Mouse (Mus musculus) yolk sac, embryonic 10.5 days (tissue): ENCODE measurements around the gene Pip5kl1.

ENCODE experiments used
- DNase-seq: peaks from one replicate; pipeline ENCODE4 v3.0.0-alpha.2; 2017; ENCODE audit warnings: low spot score

Gene Pip5kl1

DNA sequence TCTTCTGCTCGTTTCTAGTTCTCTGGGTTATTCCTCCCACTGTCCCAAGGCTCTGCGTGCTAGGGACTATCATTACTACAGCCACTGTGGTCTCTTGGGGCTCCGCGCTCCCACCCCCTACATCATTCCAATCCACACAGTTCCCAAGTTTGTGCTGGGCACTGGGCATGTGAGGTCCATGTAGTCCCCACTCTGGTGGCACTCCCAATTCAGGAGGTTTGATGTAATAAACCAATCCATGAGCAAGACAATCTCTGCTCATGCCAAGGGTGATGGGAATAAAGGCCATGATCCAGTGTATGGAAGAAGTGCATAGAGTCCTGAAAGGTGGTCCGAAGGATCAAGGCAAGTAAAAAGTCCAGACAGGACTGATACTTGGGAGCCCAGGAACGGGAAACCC, at the start of gene Pip5kl1:
Gene Pip5kl1 (plus strand): TSS at position 301 of the 400 bp plus-strand sequence.
- DNase-seq: no peak

DNA sequence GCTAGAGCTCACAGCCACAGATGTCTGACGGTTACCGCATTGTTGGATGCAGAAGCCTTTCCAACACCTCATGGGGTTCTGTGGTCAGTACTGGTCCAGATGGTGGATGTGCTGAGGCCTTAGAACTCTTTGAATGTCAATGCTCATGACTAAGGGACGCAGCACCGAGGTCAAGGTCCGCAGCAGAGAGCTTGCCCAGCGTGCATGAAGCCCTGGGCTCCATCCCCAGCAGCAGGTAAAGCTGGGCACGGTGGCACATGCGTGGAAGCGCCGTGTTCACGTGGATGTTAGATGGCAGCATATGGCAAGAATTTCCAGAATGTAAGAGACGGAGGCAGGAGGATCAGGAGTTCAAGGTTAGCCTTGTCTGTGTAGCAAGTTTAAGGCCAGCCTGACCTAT, 48.8 kb upstream of the Pip5kl1 start:
- DNase-seq: no peak

DNA sequence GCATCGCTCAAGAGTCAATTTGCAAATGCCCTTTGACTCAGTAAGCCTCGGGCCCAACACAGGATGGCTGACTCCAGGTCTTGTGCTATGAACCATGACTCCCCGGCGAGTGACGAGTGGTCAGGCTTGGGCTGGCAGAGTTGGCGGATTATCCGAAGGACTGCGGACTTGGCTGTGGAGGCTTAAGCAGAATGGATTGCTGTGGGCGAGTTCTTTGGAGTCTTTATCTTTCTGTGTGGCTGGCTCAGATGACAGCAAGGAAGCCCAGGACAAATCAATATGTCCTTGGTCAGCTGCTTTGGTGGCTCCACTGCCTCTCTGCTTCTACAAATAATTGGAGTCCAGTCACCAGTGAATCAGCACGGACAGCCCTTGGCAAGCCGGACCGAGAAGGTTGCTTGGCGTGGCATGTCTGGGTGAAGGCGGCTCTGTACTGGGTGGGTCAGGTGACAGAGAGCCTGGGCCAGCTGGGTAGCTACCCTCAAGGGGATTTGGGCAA, 47.1 kb upstream of the Pip5kl1 start:
- DNase-seq: no peak

DNA sequence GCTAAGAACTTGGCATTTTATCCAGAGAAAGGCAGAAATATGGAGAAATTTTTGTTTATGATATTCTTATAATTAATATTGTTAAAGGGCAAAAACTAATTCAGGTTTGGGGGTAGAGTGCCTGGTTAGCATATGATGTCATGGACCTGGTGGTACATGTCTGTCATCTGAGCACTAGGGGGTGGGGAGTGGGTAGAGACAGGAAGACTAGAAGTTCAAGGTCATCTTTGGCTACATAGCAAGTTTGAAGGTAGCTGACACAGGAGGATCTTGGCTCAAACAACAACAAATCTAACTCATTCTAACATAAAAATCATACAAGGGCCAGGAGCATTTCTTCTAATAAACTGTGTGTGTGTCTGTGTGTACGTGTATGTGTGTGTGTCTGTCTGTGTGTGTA, 46.3 kb upstream of the Pip5kl1 start:
- no peak for DNase-seq

DNA sequence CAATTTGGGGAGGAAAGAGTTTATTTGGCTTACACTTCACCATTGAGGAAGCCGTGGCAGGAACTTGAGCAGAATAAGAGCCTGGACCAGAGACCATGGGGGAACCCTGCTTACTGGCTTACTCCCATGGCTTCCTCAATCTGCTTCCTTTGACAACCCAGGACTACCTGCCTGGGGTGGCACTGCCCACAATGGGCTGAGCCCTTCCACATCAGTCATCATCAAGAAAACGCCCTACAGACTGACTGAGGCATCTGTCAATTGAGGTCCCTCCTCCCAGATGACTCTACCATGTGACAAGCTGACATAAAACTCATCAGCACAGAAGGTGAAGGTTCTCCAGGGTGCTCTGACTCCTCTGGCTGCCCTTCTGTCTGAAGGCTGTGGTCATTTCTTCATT, 44.1 kb upstream of the Pip5kl1 start:
- DNase-seq: no peak

DNA sequence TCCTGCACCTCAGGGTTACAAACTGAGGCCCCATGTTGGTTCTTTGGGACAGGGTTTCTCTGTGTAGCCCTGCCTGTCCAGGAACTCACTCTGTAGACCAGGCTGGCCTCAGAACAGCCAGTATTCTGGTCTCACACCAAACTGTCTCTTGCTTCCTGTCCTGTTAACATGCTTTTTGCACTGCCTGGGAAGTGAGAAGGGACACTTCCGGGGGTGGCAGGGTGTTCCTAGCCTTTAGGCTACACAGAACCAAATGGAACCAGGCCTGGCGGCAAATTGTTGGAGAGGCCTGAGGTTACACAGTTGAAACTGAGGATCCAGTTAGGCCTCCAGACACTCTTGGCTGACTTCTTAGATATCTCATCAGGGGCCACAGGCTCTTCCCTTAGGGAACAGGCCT, 41.4 kb upstream of the Pip5kl1 start:
- no peak for DNase-seq

DNA sequence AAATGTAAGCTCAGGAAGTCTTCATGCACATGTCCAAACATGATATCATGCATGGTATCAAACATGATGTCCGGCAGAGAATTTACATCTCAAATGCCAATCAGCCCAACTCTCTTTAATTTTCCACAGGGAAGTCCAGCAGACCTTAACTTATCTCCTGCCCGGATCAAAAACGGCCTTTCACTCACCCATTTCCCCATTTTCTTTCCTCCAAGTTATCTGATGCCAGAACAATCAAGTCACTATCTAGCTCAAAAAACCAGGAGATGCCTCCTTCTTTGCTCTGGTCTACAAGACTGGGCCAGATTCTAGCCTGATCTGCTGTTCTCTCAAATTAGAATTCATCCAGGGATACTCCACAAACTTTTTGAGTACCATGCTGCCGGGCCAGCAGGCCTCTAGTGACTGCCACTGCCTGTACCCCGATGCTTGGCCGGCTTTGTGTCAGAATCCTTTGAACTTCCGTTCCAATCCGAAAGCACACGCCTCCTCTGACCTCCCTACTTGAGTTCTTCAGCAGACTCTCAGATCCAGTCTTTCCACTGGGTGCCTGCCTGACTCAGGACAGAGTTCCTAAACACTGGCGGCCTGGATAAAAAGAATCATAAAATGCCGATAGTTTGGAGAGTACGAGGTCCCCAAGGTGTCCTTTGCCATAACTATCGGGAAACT, 40.4 kb upstream of the Pip5kl1 start:
- DNase-seq: no peak

DNA sequence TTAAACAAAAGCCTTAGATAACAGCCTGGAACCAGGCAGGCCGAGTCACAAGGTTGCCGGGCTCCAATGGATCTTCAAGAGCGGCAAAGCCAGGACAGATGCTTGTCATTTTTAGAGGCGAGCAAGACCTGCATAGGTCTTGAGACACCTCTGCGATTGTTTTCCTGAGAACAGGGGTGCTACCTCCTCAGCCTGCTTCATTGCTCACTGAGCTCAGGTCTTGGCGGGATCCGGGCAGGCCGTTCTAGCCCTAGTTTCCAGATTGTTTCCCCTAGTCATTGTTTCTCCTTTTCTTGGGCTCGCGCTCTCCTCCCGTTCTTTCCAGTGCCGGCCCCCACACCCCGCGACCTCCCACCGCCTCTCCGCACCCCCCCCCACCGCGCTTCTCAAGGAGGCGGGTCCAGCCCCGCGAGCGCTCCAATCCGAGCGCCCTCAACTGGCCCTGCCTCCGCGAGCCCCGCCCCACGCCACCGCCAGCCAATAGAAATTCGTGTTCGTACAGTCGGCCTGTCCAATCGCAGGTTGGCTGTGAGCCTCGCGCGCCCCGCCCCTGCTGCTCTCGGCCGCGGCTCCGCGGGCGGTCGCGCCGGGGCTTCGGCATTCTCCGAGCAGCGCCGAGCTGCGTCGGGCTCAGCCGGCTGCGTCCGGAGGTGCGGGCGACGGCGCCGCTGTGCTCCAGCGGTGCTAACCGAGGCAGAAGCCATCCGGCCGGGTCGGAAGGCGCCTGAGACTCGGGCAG, 39.7 kb upstream of the Pip5kl1 start, which contains the start of gene Fam102a:
Gene Fam102a (plus strand): TSS at position 600 of the 739 bp plus-strand sequence.
- DNase-seq: peak; percentile 99

DNA sequence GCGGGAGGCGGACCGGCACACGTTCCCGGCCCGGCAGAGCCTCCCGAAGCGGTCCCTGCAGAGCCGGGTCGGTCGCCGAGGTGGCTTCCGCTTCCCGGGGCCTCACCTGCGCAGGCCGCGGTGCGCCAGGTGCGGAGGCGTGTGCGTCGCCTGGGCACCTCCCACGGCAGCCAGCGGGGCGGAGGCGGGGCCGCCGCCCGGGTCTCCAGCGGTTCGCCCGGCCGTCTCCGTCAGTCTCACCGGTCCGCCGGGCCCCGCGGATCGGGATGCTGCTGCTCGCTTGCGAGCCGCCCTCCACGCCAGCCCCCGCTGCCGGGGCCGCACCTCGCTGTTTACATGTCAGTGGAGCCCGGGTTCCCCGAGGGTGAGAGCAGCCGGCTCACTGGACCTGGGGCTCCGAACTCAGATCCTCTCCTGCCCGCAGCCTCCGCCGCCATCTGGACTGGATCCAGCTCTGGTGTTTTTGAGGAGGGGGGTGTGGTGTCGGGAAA, 39.1 kb upstream of the Pip5kl1 start:
- peak; percentile 84 for DNase-seq

DNA sequence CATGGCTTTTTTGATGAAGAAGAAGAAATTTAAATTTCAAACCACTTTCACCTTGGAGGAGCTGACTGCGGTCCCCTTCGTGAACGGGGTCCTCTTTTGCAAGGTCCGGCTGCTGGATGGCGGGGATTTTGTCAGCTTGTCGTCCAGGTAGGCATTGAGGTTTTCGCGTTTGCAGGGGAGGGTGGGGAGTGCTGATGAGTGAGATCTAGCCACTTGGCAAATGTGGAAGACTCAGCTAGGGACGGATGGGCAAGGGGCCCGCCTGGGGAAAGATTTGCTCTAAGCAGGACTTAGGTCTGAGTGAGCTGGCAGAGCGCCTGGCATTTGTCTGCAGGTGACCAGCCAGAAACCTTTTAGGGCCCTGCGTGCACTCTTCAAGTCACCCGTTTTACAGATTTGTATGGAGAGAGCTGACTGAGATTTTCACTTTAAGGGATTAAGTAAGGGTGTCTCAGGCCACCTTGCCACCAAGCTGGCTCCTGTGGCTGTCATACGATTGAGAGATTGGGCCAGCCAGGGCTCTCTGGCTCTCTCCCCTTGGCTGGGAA, 38.4 kb upstream of the Pip5kl1 start:
- no peak for DNase-seq

DNA sequence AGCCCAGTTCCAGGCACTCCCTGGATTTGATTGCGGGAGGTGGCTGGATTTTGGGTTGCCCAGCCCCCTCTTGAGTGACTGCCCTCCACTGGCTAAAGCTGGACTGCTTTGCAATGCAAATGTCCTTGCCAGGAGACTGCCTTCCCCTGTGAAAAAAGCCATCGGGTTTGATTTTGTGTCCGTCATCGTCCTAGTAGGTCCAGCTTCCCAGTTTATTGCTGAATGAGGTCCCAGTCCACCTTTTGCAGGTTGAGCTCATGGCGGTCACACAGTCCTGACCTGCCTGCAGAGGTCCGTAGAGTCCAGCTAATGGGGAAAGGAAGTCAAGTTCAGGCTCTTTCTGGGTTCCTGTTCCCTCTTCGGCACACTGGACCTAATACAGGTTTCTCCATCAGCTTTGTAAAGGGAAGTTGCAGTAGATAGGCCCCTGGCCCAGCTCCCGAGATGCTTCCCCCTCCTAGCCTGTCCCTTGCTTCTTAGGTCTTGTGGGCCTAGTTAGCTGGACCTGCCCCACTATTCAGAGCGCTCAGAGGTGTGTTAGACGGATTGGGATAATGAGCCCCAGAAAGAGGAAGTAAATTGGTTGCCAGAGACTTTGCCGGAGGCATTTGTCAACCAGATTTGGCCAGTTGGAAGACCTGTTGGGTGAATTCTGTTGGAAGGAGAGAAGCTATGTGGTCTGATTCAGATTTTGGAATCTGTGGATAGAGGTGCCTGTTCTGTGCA, 37.8 kb upstream of the Pip5kl1 start:
- peak; percentile 26 for DNase-seq

DNA sequence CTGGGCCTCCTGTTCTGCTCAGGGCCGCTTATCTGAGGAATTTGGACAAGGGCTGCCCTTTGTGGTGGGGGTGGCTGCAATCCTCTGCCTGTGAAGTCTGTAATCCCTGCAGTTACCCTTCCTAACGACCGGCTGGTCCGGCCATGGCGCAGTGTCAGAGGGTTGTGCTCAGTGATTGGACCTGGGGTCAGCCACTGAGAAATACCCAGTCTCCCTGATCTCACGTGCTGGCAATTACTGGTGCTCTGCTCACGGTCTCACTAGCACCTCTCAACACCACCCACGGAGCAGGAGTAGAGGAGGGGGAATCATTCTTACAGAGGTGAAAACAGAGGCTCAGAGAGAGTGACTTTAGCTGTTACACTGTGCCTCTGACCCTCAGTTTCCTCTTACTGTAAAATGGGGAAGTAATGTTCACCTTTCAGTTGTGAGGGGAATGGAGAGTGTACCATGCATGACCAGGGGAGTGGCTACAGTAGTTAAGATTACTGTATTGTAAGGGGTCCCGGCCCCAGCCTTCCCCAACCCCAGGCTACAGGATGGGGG, 37.2 kb upstream of the Pip5kl1 start:
- peak; percentile 57 for DNase-seq

DNA sequence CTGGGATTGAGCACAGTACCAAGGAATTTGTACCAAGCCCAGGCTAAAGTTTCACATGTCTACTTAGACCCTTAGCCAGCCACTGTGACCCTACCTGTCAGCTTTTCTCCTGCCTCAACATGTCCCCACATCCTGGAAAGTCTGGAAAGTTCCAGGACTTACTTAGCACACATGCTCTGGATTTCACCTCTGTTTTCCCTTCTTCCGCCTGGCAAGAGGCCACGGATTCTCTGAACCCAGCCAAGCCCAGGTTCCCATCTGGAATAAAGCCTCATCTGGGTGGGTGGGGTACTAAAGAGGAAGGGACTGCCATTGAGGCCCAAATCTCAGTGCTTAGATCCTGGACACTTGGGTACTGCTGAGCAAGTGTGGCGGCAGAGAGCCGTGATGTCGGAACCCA, 36.7 kb upstream of the Pip5kl1 start:
- no peak for DNase-seq

DNA sequence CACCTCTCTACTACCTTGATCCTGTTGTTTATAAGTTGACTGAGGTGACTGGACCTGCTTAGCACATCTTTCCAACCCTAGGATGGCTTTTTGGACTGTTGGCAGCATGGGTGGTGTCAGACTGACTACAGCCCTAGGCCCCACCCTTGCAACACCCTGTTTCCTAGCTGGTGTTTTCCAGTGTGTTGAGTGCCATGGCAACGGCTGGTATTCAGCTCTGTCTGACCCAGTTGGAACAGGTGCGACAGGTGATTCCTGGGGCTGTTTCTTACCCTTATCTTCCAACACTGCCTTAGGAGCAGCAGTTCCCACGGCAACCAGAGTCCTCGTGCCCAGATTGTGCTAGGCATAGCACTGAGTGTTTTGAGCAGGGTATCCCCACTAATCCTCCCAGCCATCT, 36.1 kb upstream of the Pip5kl1 start:
- DNase-seq: no peak

DNA sequence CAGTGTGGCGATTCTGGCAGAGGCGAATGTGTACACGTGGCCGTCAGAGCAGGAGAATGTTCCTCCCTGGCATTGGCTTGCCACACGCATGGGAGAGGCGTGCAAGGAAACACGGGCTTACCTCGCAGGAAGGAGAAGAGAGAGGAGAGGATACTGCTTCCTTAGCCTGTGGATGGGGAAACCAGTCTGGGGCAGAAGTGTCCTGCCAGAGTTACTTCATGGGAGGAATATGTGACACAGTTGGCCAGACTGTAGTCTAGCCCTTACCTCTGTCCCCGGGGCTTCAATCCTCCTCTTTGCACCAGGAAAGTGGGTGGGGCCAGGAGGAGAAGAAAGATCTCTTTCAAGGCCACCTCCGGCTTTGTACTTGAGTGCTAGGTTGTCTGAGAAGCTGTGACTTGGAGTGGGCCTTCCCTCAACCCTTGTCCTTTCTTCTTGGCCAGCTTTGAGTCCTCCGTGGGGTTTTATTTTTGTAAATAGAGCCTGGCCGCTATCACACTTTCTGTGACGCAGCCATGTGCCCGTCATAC, 35.1 kb upstream of the Pip5kl1 start:
- no peak for DNase-seq

DNA sequence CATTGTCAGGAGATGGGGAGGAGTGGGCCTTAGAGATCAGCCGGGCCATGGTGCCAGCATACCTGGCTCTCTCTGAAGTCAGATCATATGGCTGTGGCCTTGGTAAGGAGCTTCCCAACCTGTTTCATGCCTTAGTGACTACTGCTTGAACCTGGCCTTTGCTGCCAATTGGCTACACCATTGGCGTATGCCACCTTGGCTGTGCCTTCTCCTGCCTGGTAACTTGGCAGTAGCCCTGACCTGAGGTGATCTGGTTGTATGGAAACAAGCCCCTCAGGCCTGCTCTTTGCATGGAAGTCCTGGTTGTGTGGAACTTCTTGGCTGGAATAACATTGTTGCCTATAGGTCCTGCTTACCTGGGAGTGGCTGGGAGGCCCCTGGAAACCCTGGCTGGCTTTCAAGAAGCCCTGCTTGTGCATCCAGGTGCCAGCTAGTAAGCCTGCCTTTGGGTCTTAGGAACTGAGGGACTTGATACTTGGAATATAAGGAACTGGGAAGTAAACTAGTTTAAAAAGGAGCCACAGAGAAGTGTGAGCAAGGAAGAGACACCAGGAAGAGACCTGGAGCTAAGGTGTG, 33.2 kb upstream of the Pip5kl1 start:
- DNase-seq: no peak

DNA sequence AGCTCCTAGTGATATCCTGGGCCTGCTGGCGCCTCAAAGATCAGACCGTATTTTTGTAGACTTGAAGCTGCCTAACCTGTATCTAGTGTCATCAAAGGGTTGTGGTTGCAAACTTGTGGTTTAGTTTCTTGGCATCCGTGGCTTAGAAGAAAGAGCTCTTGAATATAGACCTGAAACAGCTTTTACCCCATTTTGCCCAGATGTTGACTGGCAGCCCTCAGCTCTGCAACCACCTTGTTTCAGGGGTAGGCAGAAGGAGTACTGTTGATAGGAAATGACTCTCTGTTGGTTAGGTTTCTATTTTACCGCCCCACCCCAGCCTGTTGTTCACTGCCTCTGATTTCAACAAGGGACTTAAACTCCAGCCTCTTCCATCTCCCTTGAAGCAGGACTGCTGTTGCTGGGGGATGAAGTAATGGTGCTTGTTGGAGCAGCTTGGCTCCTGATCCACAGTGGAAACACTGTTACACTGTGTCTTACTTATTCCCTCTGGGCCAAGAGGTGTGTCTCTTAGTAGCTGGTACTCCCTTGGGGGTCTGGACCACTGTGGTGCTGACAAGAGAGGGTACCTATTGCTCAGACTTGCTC, 32.5 kb upstream of the Pip5kl1 start:
- DNase-seq: no peak

DNA sequence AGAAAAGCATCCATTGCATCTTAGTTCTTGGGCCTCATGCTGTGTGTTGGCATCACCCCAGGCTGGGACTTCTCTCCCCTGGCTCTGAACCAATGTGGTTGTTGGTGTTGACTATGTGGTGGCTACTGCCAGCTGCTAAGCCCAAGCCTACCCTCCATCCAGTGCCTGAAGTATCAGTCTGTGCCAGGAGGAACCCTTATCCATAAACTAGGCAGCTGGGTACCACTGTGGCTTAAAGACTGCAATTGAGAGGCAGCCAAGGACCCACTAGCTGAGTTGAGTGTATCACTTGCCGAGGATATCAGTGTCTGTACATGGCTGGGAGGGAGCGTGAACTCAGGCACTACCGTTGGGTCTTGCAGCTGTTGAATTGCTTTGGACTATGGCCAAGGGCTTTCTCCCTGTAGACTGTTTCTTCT, 31.6 kb upstream of the Pip5kl1 start:
- no peak for DNase-seq

DNA sequence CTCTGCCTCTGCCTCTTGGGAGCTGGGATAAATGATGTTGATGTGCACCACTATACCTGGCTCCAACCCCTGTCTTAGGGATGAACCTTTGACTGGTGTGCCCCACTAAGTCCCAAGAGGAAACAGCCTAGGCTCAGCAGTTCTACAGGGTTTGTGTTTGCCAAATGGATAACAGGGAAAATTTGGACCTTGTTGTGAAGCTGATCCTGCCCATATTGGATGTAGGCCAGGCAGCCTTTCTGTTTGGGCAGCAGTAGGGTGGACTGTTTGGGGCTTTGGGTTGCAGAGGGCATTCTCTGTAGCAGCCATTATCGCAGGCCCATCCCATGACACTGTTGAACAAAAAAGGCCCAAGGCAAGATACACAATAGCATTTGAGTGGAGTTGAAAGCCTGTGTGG, 27.6 kb upstream of the Pip5kl1 start:
- DNase-seq: no peak

DNA sequence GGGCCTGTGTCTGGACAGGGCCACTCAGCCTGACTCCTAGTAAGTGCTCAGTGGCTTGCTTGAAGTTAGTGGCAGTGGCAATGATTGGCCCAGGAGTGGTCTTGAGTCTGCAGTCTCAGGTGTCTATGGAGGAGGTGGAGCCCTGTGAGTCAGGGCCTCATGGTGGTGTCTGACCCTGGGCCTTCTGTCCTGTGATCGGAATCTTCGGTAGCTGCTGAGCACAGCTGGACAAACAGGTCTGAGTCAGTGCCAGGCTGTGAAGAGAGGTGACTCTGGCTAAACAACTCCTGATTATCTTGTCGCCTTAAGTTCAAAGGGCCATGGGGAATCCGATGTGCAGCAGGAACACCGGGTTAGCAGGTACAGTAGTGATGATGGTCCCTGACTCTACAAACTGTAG, 27.2 kb upstream of the Pip5kl1 start:
- peak; percentile 73 for DNase-seq
